Mouse (Mus musculus) heart, embryonic 11.5 days (tissue): ENCODE measurements around the gene Scnn1g. TPM values are rescaled to one million over a fixed set of nuclear protein-coding genes. Genes with fewer than 3 reads are reported as not detected.
A peak's percentile ranks its signal among the peaks of the same experiment; 100 is the strongest.

Experiments
- ATAC-seq: fragments of 200-750 bp; cut with Nextera tagmentation; replicated peaks from 2 replicates; pipeline ENCODE4 v1.8.0; 2017; ENCODE audit warnings: moderate library complexity; ENCODE audit not compliant: insufficient number of reproducible peaks, low FRiP score, low TSS enrichment
- H3K27ac ChIP-seq: fragments of 300-500 bp; sonication (generic); 2 replicates; pipeline ENCODE4 v1.5.1; 2014; ENCODE audit warnings: mild to moderate bottlenecking, low read depth, low read length
- H3K27me3 ChIP-seq: fragments of 300-500 bp; sonication (generic); 2 replicates; pipeline ENCODE4 v1.6.1; 2014; ENCODE audit warnings: mild to moderate bottlenecking, low read length, mixed read lengths; ENCODE audit not compliant: control insufficient read depth, insufficient read depth
- H3K36me3 ChIP-seq: fragments of 300-500 bp; sonication (generic); 2 replicates; pipeline ENCODE4 v1.6.1; 2014; ENCODE audit warnings: mild to moderate bottlenecking, low read length, moderate library complexity, mixed read lengths; ENCODE audit not compliant: control insufficient read depth, insufficient read depth
- H3K4me1 ChIP-seq: fragments of 300-500 bp; sonication (generic); 2 replicates; pipeline ENCODE4 v1.6.1; 2014; ENCODE audit warnings: low read length; ENCODE audit not compliant: control insufficient read depth, insufficient read depth
- H3K4me2 ChIP-seq: fragments of 300-500 bp; sonication (generic); 2 replicates; pipeline ENCODE4 v1.6.1; 2014; ENCODE audit warnings: mild to moderate bottlenecking, moderate library complexity
- H3K4me3 ChIP-seq: fragments of 300-500 bp; sonication (generic); 2 replicates; pipeline ENCODE4 v1.5.1; 2014; ENCODE audit warnings: low read depth, low read length
- H3K9ac ChIP-seq: fragments of 300-500 bp; sonication (generic); 2 replicates; pipeline ENCODE4 v1.6.1; 2014; ENCODE audit warnings: mild to moderate bottlenecking, low read depth, low read length, moderate library complexity
- H3K9me3 ChIP-seq: fragments of 300-500 bp; sonication (generic); replicated peaks from 2 replicates; pipeline ENCODE4 v1.6.1; 2016; ENCODE audit warnings: low read length; ENCODE audit not compliant: control insufficient read depth
- WGBS: fragments of 180-500 bp; shearing (Covaris S2); extraction: QIAGEN DNeasy Blood & Tissue Kit; methylation state at CpG from one replicate; pipeline ENCODE4 v1.1.7; 2014; ENCODE audit not compliant: insufficient replicate concordance; 5-methylcytosine and 5-hydroxymethylcytosine counted together
- polyA plus RNA-seq: library from polyadenylated mRNA; unstranded; fragments of >200 nt; fragmentation: Nextera tagmentation; extraction: Ambion mirVana; gene quantifications from 2 replicates; pipeline ENCODE4 v1.2.1, GENCODE M21; 2014

The Scnn1g gene
- polyA plus RNA-seq: 0.07 and 0.20 TPM in 2 replicates

DNA sequence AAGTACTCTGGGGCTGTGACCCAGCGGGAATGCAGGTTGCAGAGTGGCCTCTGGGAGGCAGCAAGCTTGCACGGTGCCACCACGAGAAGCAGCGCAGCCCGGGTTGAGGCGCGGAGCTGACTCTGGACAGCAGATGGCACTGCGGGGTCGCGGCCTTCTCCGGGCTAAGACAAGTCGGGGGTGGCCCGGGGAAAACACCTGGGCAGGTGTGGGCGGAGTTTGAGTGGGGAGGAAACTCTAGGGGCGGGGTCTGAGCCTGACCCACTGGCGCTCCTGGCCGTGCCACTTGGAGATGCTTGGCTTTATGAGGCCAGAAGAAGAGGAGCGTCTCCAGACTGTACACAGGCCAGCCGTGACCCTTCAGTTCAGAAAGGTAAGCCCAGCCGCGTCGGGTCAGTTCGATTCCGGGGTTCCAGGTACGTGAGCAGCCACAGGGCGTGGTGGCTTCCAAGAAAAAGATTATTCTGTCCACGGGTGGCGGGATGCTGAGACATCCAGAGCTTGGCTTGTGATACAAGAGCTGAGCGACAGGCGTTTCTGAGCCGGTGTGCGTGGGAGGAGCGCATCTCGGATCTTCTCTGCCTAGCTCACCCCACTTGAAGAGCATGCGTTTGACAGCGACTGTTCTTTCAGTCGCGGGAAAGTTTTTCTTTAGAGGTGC, at the start of gene Scnn1g:
Scnn1g (plus strand) TSS at position 309 of the 661 bp plus-strand sequence.
- Histone ChIP-seq H3K27ac (no peak within 1 kb of the TSS), H3K27me3 (peaks cover 26% of the 10 kb centered on the region), H3K9me3 (no peaks in the 10 kb centered on the region), H3K4me3 (peak within 1 kb of the TSS; percentile 40), H3K4me1 (peaks cover 8% of the 10 kb centered on the region; the same call in 1 of the 2 replicates), H3K4me2 (peak within 1 kb of the TSS; percentile 75), H3K36me3 (no peaks in the 10 kb centered on the region), H3K9ac (no peak within 1 kb of the TSS)
- WGBS: 1% methylated on average over 38 of the region's 38 CpGs
- ATAC-seq: peak; percentile 80

DNA sequence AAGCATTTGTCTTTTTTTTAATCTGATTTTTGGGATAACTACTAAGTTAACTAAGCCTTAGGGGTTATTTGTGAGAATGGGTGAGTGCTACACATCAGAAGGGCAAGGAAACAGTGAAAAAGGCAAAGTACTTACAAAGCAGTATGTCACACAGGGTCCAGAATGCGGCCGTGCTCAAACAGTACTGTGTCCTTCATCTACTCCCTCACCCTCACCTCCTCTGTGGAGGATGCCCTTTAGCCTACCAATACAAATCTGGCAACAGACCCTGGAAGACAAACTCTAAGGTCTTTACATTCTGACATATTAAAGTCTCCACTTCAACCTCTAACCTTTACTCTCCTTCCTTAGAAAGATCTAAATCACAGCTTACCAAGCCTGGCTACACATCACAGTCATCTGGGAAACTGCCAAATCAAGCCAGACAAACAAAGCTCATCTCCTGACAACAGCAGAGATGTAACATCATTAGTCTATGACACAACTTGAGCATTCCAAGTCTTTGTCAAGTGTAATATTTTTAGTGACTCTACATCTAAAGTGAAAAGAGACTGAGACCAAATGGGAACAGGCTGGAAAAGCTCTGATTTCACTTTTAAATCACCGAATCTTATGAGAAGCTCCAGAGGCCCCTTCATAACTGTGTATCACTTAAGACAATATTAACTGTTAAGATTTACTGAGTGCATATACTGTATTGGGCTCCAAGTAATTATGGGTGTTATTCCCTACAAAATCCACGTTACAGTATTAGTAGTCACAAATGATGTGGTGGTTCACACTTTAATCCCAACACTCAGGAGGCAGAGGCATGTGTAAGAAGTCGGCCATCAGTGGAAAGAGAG, 48.9 kb upstream of the Scnn1g start:
- WGBS: 90% methylated on average over 5 of the region's 5 CpGs
- no peak overlapping the region for H3K4me2 ChIP-seq
- H3K4me3 ChIP-seq: no peak overlapping the region
- H3K36me3 ChIP-seq: no peaks in the 10 kb centered on the region
- no peak overlapping the region for H3K9ac ChIP-seq
- no peak for ATAC-seq
- H3K27ac ChIP-seq: no peak overlapping the region
- no peaks in the 10 kb centered on the region for H3K9me3 ChIP-seq
- no peaks in the 10 kb centered on the region for H3K4me1 ChIP-seq
- no peaks in the 10 kb centered on the region for H3K27me3 ChIP-seq

DNA sequence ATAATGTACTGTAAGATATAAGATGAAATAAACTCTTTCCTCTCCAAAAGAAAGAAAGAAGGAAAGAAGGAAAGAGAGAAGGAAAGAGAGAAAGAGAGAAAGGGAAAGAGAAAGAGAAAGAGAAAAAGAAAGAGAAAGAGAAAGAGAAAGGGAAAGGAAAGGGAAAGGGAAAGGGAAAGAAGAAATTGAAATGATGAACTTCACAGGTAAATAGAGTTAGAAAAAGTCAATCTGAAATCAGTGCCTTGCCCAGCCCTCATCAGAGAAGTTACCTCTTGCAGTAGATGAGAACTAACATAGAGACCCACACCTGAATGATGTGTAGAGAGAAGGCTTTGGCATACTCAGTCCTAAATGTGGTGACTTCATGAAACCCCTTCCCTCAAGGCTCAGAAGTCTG, 44.9 kb upstream of the Scnn1g start:
- no peak overlapping the region for H3K4me3 ChIP-seq
- H3K4me1 ChIP-seq: no peaks in the 10 kb centered on the region
- no peak for ATAC-seq
- no peak overlapping the region for H3K9ac ChIP-seq
- no peaks in the 10 kb centered on the region for H3K9me3 ChIP-seq
- no peak overlapping the region for H3K27ac ChIP-seq
- no peak overlapping the region for H3K4me2 ChIP-seq
- H3K36me3 ChIP-seq: no peaks in the 10 kb centered on the region
- no peaks in the 10 kb centered on the region for H3K27me3 ChIP-seq

DNA sequence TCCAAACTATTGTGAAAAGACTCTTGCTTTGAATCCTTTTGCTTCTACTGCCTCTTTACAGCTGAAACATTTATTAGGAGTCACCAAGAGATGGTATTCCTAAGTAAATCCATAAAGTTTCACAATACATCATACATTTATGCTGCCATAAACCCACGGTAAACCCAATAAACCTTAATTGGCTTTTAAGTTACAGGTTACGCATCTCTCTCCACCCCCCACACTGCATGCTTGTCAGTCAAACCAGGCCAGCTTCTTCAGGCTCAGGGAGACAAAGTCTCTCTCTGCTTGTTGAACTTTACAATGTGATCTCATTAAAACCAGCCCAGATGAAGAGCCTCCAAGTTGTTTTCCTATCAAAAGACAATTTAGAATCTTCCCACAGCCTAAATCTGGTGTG, 42.5 kb upstream of the Scnn1g start:
- WGBS: 92% methylated on average over 2 of the region's 2 CpGs
- no peak overlapping the region for H3K9ac ChIP-seq
- no peak for ATAC-seq

DNA sequence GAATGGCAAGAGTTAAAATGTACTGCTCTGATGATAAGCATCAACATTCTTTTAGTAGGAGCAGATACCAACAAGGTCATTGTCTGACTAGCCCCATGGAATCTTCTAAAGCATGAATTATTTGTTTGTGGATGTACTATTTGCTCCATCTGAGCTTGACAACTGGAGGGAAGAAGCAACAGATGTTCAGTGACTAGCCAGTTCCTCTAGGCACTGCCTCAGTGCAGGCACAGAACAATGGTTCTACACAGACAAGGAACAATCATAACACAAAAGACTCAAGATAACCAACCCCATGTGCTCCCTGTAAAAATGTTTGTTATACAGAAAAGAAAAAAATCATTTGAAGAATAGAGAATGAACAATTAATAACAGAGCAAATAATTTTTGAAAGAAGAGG, 37.1 kb upstream of the Scnn1g start:
- H3K4me1 ChIP-seq: peaks cover 20% of the 10 kb centered on the region
- no peak overlapping the region for H3K27ac ChIP-seq
- H3K9ac ChIP-seq: no peak overlapping the region

More for the DNA sequence above, 42.5 kb upstream of the Scnn1g start:
- no peak overlapping the region for H3K4me2 ChIP-seq
- no peaks in the 10 kb centered on the region for H3K4me1 ChIP-seq
- H3K4me3 ChIP-seq: no peak overlapping the region
- H3K36me3 ChIP-seq: no peaks in the 10 kb centered on the region
- H3K27me3 ChIP-seq: no peaks in the 10 kb centered on the region
- no peak overlapping the region for H3K27ac ChIP-seq
- no peaks in the 10 kb centered on the region for H3K9me3 ChIP-seq

DNA sequence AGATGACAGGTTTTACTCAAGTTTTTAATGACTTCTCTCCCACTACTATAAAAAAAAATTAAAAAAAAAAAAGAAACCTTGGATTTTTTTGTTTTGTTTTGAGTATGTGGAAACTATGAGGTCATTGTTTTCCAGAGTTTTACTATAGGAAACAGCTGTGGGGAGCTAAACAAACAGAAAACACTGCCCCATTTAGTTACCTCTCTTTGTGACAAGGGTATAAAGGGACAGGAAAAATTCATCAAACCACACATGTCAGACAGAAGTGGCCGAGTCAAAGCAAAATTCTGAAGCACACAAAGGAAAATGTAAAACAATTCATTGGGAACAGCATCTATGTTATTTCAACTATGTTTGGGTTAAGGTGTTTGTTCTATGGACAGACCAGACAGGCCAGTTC, 36.7 kb upstream of the Scnn1g start:
- H3K27me3 ChIP-seq: no peaks in the 10 kb centered on the region
- H3K9ac ChIP-seq: no peak overlapping the region
- H3K27ac ChIP-seq: no peak overlapping the region
- no peak overlapping the region for H3K4me3 ChIP-seq
- peaks cover 24% of the 10 kb centered on the region for H3K4me1 ChIP-seq
- no peaks in the 10 kb centered on the region for H3K36me3 ChIP-seq
- 40% methylated on average over 1 of the region's 1 CpGs for WGBS
- H3K4me2 ChIP-seq: no peak overlapping the region
- no peak for ATAC-seq
- H3K9me3 ChIP-seq: no peaks in the 10 kb centered on the region

More for the DNA sequence above, 37.1 kb upstream of the Scnn1g start:
- no peak for ATAC-seq
- H3K4me2 ChIP-seq: no peak overlapping the region
- no peaks in the 10 kb centered on the region for H3K9me3 ChIP-seq
- H3K27me3 ChIP-seq: no peaks in the 10 kb centered on the region
- no peaks in the 10 kb centered on the region for H3K36me3 ChIP-seq
- no peak overlapping the region for H3K4me3 ChIP-seq

DNA sequence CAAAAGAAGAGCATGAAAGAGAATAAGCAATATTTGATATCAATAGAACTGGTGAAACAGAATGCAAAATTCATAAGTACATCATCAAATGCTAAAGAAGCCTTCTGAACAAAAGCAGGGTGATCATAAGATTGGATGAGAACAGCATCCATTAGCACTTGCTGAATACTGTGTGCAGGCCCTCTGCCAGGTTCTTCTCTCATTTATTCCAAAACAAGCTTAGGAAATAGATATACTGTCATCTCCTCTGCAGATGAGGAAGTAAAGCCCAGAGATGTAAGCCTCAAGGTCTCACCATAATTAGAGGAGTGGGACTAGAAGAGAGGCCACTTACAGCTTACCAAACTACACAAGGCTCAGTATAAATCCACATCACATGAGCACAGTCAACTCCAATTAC, 35.1 kb upstream of the Scnn1g start:
- H3K27ac ChIP-seq: no peak overlapping the region
- ATAC-seq: no peak
- no peaks in the 10 kb centered on the region for H3K27me3 ChIP-seq
- H3K36me3 ChIP-seq: no peaks in the 10 kb centered on the region
- no peaks in the 10 kb centered on the region for H3K9me3 ChIP-seq
- peaks cover 34% of the 10 kb centered on the region for H3K4me1 ChIP-seq
- H3K9ac ChIP-seq: no peak overlapping the region
- H3K4me2 ChIP-seq: no peak overlapping the region
- H3K4me3 ChIP-seq: no peak overlapping the region

DNA sequence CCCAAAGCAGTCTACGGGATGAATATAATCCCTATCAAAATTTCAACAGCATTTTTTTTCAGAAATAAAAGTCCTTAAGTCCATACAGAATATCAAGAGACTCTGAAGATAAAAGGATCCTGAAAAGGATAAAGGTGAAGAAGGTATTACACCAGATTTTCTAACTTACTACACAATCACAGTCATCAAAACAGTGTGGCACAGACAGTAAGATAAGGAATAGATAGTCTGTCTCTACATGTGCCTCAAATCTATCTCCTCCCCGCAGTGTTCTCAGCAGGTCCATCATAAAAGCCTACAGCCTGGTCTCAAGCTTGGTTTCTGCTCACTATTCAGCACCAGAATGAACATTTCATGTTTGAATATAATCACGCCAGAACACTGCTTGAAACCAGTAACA, 33.8 kb upstream of the Scnn1g start:
- no peaks in the 10 kb centered on the region for H3K9me3 ChIP-seq
- no peak overlapping the region for H3K4me3 ChIP-seq
- no peak for ATAC-seq
- H3K36me3 ChIP-seq: no peaks in the 10 kb centered on the region
- WGBS: 89% methylated on average over 3 of the region's 3 CpGs
- peaks cover 36% of the 10 kb centered on the region for H3K4me1 ChIP-seq
- H3K27me3 ChIP-seq: no peaks in the 10 kb centered on the region
- no peak overlapping the region for H3K4me2 ChIP-seq
- H3K9ac ChIP-seq: no peak overlapping the region
- no peak overlapping the region for H3K27ac ChIP-seq

DNA sequence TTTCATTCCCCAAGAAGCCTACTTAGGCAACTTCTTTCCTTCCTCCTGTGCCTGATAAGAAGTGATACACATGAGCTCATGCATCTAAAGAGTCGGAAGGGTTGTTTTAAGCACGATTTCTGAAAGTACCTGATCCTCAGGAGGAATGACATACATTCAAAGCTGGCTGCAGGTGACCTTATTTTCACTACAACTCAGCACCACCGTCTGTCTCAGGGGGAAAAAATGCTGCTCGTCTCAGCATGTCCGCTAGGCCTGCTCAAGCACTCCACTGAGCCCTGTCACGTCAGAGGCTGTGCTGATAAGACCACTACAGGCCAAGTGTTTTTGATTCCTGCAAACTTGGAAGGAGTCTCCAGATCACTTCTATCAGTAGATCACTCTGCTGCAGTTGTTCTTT, 32.3 kb upstream of the Scnn1g start:
- H3K27me3 ChIP-seq: no peaks in the 10 kb centered on the region
- no peak overlapping the region for H3K4me3 ChIP-seq
- H3K4me1 ChIP-seq: peaks cover 43% of the 10 kb centered on the region
- no peaks in the 10 kb centered on the region for H3K36me3 ChIP-seq
- no peak overlapping the region for H3K27ac ChIP-seq
- peak overlapping the region; percentile 0; the same call in 1 of the 2 replicates for H3K4me2 ChIP-seq
- WGBS: 13% methylated on average over 6 of the region's 6 CpGs
- no peaks in the 10 kb centered on the region for H3K9me3 ChIP-seq
- no peak for ATAC-seq
- H3K9ac ChIP-seq: no peak overlapping the region
